Mouse (Mus musculus) B cell, adult 2 months (primary cell): ENCODE data around the gene Csrp2.

Experiments used
- DNase-seq, 2 experiments: peaks; one replicate each; pipeline ENCODE4 v3.0.0; 2022

The Csrp2 gene

DNA sequence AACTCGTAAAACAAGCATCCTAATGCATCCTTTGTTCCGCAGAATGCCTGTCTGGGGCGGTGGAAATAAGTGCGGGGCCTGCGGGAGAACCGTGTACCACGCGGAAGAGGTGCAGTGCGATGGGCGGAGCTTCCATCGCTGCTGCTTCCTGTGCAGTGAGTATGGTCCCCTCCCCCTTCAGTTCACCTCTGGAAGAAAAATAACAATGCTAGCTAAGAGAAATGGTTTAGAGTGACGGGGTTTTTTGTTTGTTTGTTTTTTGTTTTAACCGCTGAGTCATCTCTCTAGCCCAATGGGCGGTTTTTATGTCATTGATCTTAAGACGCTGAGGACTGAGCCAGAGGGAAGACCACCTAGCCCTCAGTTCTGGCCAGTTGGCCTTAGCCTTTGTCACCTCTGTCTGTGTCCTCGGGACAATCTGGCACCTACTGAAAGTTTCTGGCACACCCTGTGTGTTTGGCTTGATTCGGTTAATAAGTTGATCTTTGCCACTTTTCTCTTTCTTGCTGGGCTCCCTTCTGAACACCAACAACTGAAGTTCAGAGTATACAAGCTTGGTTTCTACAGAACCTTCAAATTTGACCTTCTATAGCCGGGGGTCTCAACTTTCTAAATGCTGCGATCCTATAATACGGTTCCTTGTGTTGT is 12.4 kb downstream of the Csrp2 start:
- peak; percentile 59 to 60 for DNase-seq

DNA sequence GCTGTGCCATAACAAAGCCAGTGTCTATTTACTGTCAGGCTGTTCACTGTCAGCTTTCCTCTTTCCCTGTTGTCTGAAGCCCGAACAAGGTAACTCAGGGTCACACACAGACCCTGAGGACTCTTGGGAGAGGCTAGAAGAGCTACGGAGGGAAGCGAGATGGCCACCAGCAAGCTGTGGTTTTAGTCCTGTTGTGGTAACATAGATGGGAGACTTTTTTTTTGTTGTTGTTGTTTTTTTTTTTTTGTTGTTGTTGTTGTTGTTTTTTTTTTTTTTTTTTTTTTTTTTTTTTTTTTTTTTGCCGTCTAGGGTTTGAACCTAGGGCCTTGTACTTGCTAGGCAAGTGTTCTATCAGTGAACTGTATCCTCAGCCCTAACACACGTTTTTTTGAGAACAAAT is 14.0 kb downstream of the Csrp2 start:
- DNase-seq = no peak

DNA sequence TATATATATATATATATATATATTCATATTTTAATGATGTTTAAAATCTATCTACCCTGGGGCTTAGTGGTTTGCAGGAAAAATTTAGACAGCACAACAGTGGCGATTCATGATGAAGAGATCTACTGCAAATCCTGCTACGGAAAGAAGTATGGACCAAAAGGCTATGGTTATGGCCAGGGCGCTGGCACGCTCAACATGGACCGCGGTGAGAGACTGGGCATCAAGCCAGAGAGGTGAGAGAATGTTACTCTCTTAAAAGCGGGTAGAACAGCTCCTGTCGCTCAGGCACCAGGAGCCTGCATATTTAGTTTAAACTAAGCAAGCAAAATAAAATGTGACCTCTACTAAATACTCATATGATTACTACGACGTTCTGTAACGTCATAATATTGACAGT is 15.5 kb downstream of the Csrp2 start:
- DNase-seq = no peak

DNA sequence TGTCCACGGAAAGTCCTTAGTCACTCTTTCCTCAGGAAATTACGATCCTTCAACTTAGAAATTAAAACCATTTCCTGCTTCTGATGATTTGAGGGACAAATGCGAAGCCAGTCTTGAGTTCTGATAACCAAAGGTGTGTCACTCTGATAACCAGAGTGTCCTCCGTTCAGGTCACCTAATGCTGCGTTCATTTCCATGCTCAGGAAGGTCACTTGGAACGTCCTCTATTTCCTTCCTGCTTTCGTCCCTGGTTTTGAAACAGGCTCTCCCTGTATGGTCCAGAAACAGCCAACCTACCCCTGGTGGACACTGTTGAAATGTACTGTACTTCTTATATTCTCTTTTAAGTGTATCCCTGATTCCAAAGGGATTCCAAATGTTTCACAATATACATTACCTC is 16.1 kb downstream of the Csrp2 start:
- no peak for DNase-seq

DNA sequence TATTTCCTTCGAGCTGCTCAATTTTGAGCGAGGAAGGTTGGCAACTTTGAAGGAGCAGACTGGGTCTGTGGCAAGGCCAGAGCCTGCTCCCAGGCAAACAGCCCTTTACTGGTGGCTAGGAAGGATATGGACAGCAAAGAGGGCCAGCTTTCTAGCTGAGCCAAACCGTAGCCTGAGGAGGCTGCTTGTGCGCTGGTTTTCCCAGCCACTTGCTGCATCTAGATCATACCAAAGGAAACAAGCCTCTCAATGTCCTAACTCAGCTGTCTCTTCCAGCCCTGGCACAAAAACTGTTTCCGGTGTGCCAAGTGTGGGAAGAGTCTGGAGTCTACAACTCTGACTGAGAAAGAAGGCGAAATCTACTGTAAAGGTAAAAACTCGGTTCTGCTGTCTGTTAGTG is 18.8 kb downstream of the Csrp2 start:
- DNase-seq = no peak

DNA sequence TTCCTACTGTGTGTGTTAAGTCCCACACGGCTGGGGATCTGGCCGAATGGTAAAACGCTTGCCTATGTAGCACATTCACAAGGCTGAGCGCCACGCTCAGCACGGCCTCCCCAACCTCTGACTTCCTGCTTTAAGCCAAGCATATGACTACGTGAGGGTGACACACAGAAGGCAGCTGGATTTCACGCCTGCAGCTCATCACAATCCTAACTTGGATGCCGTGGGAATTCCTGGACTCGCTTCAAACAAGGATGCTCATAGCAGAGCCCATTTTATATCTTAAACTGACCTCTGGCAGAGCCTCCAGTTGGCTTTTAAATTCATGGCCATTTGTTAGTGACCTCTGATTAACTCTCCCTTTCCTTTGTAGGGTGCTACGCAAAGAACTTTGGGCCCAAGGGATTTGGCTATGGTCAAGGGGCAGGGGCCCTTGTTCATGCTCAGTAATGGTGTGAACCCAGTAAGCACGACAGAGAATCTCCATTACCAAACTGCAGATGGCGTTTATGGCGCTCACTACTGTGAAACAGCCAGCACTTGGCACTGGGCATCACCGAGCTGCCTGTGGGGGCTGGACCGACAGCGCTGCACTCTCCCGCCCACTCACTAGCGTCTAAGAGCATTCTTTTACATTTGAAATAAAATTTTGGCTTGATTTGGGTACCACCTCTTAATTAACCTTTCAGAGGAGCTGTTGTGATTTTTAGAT is 19.4 kb downstream of the Csrp2 start:
- no peak for DNase-seq

DNA sequence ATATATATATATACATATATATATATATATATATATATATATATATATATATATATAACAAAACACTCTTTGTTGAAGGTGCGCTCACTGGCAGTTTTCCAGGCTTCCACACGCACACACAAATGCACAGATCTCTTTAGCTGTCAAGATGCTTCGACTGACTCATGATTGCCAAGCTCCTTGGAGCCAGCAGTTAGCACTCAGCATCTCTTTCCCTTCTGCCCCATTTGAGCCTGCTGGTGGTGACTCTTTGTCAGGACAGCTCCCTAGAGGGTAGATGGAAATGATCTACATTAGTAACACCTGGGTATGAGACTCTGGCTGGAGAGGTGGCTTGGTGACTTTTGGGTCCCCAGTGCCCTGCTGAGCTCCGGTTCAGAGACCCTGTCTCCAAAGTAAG is 20.1 kb downstream of the Csrp2 start:
- DNase-seq = no peak

DNA sequence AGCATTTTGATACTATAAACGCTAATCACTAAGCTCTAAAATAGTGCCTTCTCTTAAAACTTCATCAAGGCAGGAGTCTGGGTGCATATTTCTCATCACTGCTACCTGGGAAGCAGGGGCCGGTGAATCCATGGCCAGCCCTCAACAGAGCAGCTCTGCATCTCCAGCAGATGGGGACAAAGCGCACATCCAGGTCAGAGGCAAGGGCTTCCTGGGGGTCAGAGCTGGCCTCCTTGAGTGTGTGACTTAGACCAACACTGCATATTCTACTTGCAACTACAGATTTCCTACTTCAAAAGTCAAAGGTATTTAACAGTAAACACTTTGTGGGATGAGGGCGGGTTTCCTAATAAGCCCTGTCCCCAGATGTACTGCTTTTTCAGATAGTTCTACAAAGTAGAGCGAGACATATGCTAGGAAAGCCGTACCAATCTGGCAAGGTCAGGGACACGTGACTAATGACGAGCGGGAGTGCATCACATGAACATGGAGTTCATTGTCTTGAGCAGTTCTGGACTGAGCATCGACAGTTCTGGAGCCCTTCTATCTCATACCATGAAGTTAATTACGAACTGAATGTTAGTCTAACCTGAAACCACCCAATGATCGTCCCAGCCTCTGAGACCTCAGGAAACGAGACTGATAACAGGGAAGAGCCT is 21.3 kb downstream of the Csrp2 start:
- DNase-seq = no peak

DNA sequence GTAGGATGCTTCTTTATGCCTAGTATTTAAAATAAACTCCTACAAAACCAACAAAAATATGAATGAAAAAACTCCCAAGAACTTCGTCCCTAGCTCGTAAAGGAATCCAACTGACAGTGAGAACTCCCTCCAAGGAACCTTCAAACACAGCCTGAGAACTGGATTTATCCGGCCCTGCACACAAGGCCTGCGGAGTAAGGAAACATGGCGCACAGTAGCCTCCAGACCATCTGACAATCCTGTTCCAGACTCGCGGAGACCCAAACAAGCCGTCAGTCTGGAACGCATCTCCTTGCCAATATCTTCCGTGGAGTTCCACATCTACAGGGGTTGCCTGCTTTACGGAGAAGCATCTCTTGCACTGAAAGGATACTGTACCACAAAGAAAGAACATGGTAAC is 22.4 kb downstream of the Csrp2 start:
- no peak for DNase-seq

DNA sequence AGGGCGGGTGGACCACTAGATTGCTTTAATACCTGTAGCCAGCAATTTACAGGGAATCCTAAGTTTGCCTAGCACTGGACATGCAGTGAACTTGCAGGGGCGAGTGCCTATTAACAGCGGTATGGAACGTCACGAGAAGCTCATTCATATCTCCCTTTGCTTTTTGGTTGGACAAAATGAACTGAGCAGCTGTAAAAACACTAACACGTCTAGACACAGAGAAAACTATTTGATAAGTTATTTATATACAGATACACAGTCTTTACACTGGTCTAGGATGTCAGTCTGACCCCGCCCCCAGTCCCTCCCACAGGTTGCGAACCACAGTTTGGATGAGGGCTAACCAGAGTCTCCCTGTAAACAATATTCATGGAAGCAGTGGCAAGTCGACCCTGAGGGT is 23.2 kb downstream of the Csrp2 start:
- no peak for DNase-seq

DNA sequence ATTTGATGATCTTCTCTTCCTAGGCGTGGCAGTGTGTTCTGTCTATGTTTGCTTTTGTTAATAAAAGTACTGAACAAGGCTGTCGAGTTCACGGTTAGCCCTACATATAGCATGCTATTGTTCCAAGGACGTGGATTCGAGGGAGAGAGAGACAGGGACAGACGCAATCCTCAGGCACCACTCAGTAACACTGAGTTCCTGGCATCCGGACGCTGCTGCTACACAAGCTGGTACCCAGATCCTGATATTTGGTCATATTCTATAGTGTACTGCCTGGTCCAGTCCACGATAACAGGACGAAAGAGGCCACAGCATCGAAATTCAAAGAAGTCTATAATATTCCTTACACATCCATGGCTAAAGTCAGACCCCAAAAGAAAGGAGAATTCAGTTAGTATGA is 24.6 kb downstream of the Csrp2 start:
- DNase-seq = no peak

DNA sequence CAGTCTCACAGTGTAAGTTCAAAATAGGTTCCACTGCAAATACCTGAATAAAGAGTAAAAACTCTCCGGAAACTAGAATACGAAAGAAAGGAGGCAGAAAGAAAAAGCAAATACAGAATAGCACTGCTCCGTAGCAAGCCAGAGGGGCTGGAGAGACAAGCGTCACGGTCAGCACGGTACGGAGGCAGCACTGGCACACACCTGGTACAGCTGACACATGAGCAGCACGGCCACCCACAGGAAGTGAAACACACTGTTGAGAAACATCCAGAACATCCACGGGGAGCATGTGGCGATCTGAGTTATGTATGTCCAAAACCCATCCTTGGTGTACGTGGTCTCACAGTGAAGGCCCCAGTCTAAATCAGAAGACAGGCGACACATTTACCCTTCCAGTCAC is 26.4 kb downstream of the Csrp2 start:
- peak; percentile 3 to 15 for DNase-seq

DNA sequence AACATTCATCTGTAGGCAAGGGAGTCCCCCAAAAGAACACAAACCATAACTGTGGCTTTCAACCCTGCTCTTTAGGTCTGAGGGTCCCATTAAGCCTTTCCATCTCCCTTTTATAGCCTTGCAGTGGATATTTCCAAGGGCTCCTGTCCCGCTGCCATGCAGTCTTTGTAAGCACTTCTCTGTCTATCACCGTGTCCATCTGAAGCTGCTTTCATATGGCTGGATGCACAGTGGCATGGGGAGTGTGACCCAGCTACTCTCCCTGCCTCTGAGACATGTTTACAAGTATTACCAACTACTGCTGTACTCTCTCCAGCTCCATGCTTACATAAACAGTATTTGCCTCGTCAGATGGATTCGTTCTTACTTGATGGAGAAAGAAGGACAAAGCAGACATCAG is 28.0 kb downstream of the Csrp2 start:
- no peak for DNase-seq

DNA sequence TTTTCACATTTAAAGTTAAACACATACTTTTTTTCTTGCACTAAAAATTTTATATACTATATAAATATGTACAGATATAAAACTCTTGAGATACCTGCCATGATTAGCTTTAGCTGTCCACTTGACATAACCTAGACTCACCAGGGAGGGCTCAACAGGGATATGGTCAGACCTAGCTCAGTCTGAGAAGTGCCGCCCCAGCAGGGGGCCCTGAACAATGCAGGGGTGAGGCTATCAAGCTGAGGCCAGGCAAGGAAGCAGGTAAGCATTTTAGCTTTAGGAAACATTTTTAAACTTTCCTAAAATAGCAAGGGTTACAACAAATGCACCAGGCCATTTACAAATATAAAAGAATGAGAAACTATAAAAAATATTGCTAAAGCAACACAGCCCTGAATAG is 31.5 kb downstream of the Csrp2 start:
- no peak for DNase-seq

DNA sequence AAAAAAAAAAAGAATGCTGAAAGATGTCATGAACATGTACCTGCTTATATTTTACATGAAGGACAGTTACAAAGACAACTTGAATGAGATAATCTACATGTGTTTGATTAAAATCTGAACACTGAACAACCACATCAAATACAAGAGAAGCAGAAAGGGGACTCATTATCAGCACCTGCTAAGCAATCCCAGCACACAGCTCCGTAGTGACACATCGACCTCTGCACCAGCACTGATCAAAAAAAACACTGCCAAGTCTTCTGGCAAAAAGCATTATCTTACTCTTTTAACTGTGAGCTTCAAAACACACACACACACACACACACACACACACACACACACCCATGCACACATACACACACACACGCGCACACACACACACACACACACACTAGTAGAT is 32.2 kb downstream of the Csrp2 start:
- no peak for DNase-seq

DNA sequence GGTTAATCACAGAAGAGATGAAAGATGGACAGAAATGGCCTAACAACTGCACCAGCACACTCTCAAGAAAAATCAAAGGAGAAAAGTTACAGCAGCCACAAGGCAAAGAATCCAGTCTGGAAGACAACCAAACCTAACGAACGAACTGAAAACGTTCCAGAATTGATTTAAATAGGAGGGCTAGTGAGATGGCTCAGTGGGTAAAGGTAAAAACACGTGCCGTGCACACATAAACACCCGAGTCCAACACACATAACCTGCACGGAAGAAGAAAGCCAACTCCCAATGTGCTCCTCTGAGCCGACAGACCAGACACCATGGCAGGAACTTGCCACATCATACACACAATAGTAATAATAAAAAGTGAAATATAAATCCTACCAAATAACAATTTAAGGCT is 32.7 kb downstream of the Csrp2 start:
- DNase-seq = no peak

DNA sequence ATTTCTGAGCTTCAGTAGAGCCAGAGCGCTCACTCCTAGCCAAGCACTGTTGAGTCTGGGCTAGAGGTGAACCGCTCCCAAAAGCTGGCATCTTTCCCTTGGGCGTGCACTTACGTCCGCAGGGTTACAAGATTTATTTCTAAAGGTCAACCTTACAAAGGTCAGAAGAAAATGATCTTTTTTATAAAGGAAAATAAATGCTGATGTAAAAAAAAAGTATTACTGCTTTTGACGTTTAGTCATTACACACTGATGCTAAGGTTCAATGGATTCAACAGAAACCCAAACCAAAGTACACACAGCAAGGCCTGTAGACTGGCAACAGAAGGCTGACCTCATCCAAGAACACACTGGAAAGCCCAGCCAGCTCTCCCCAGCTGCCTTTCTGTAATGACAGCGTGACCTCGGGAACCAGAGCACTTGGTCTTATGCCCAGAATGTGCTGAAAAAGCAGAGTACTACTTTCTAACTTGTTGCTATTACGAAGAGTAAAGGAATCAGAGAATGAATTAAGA is 33.4 kb downstream of the Csrp2 start:
- DNase-seq = no peak

DNA sequence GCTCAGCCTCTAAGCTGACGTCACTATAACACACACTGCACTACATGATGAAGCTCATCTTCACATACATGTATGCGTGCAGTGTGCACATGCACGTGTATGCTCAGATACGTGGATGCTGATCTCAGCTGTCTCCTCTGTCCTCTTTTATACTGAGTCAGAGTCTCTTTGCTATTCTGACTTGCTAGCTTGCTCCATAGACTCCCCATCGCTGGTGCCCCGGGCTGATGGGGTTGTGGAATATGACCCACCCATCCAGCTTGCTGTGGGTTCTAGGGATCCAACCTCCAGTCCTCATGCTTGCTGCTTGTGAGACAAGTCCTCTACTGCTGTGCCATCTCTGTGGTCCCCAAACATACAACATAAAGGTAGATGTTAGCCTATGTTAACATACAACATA is 39.3 kb downstream of the Csrp2 start:
- DNase-seq = no peak

DNA sequence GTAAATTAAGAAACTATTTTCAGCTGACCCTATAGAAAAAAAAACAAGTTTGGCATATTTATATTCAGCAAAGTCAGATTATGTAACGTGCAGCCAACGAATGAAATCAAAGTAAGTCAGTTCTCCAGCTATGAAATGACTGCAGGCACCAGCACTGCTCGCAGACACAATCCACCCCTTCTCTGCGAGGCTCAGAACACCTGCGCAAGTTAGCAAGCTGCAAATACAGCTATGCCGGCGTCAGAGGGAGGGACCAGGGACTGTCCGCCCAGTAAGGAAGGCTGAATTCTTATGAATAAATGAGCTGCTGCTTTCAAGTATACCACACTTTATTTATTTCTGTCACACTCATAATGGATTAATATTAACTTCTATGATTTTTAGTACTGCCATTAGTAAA is 40.2 kb downstream of the Csrp2 start:
- DNase-seq = no peak

DNA sequence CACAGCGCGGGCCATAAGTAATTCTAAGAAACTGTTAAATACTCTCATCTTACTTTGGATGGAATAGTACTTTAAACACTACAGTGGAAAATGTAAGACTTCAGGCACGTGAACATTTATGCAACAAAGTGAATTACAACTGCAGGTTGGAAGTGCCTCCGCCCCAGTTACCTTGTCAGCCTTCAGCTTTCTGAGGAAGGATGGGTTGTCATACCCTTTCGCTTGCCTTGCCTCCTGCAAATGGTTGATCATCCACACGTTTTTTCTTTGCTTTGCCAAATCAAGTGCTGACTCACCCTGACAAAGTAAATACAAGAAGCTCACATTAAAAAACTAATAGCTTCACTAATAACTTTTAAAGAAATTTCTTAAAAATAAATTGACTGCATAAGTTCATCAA is 41.3 kb downstream of the Csrp2 start:
- no peak for DNase-seq

DNA sequence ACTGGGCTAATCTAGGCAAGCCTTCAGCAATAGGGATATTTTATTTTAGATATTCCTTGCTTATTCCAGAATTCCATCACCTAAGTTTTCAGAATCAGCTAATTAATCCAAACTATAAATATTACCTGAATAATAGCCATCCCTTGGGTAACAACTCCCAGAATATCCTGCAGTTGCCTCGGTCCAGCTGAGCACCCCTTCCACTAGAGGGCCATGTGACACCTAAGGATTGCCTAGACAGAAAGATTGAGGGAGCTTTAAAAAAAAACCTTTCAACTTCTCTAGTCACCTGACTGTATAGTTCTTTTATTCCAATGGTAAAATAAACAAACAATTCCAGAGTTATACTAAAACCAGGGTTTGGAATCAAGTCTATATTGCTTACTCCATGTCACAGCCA is 42.6 kb downstream of the Csrp2 start:
- no peak for DNase-seq

DNA sequence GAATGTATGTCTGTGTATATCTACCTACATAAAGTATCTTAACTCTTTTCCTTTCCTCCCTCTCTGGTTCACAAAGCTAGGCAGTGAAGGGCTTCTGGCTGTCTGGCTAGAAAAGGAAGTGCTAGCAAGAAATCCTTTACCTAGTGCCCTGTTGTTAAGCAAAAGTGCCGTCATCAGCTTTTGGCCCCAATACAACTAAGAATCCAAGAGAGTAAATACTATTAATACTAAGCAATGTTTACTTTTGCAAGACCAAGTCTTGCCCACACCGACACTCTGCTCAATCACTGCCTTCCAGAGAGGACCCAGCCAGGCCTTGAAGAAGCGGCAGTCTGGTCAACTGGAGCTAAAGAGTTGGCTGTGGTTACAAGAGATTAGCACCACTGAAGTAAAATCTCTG is 51.5 kb downstream of the Csrp2 start:
- no peak for DNase-seq

DNA sequence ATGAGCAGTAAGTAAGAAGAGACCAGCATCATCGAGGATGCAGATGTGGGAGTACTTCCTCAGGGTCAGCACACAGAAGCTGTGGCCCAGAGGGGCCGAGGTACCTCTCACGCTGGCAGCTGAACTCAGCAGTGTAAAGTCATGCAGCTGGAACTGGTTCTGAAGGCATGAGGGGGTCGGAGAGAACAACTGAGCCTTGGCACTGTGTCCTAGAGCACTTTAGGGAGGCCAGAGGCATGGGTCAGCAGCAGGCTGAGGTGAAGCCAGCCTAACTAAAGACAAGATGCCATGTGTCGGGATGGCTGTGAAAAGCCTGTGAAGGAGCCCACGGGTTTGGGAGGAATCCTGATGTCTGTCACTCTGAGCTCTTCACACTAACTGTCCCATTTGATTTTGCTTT is 51.9 kb downstream of the Csrp2 start:
- no peak for DNase-seq

DNA sequence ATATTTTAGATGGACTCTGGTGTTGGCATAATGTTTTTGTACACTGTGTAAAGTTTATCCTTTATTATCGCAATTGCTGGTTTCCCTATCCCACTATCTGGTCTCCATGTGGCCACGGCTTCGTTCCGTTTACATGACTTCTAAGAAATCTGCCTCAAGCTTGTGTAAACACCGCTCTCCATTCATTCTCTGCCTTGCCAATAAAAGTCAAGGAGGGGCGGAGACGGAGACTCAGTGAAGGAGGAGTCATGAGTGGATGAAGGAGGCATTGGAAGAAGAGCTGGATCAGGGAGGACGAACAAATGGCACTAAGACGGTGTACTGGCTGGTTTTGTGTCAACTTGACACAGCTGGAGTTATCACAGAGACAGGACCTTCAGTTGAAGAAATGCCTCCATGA is 52.4 kb downstream of the Csrp2 start:
- DNase-seq = no peak
